Comparison of ENCODE assay signal across 13 mouse cellular contexts in genomic region chr2:166168868-166169267, GRCm38 (mm10). TPM values are rescaled to one million over a fixed set of nuclear protein-coding genes. Genes with fewer than 3 reads are reported as not detected.
DNase-seq lines count a peak whose midpoint lies in the region; ATAC-seq and TF ChIP-seq lines count a peak whose summit lies in the region.
"Had no signal": no experiment of that assay in that cellular context is flagged by ENCODE, and none has a peak within 500 bp of the region (broad histone marks: within the 10 kb centered on the region; RNA-seq: fewer than 3 reads in every experiment).

No protein-coding gene starts in this region.

- H3K9ac ChIP-seq in heart, embryonic 12.5 days, result peak overlapping the region; percentile 26; the same call in 1 of the 2 replicates
- no peak overlapping the region for H3K9ac ChIP-seq in hindbrain, postnatal 0 days (replicated peaks; ENCODE audit: low read length)
- H3K9ac ChIP-seq in neural tube, embryonic 11.5 days (ENCODE audit: low read length), result no peak overlapping the region
- H3K9ac ChIP-seq: liver, embryonic 15.5 days had no signal

- 45% methylated on average over 7 of the region's 7 CpGs for WGBS in heart, embryonic 12.5 days
- WGBS in embryonic facial prominence, embryonic 10.5 days, result 23% methylated on average over 7 of the region's 7 CpGs
- WGBS in hindbrain, postnatal 0 days, result 21% methylated on average over 7 of the region's 7 CpGs
- WGBS in neural tube, embryonic 11.5 days, result 15% methylated on average over 7 of the region's 7 CpGs

- H3K4me1 ChIP-seq in heart, embryonic 12.5 days (replicated peaks), result peaks cover 5% of the 10 kb centered on the region
- peaks cover 65% of the 10 kb centered on the region for H3K4me1 ChIP-seq in embryonic facial prominence, embryonic 10.5 days
- no peaks in the 10 kb centered on the region for H3K4me1 ChIP-seq in hindbrain, postnatal 0 days (ENCODE audit: insufficient read depth, low read length)
- peaks cover 10% of the 10 kb centered on the region for H3K4me1 ChIP-seq in neural tube, embryonic 11.5 days (ENCODE audit: control insufficient read depth, insufficient read depth, low read length)
- H3K4me1 ChIP-seq: liver, embryonic 15.5 days had no signal

- H3K36me3 ChIP-seq in heart, embryonic 12.5 days, result no peaks in the 10 kb centered on the region
- no peaks in the 10 kb centered on the region for H3K36me3 ChIP-seq in embryonic facial prominence, embryonic 10.5 days (replicated peaks)
- H3K36me3 ChIP-seq in hindbrain, postnatal 0 days (ENCODE audit: insufficient read depth, low read length), result no peaks in the 10 kb centered on the region
- no peaks in the 10 kb centered on the region for H3K36me3 ChIP-seq in neural tube, embryonic 11.5 days (ENCODE audit: control insufficient read depth, insufficient read depth, low read length)
- H3K36me3 ChIP-seq: liver, embryonic 15.5 days had no signal

- H3K4me3 ChIP-seq in heart, embryonic 12.5 days, result no peak overlapping the region
- H3K4me3 ChIP-seq in embryonic facial prominence, embryonic 10.5 days, result no peak overlapping the region
- no peak overlapping the region for H3K4me3 ChIP-seq in hindbrain, postnatal 0 days (ENCODE audit: low read length)
- no peak overlapping the region for H3K4me3 ChIP-seq in neural tube, embryonic 11.5 days (ENCODE audit: low read depth, low read length)
- H3K4me3 ChIP-seq: liver, embryonic 15.5 days had no signal

- TF ChIP-seq CTCF in hindbrain, postnatal 0 days (IDR thresholded peaks at IDR 0.05; ENCODE audit: low read depth), result no peak

- DNase-seq in heart, adult 18-20 months, result no peak
- peak; percentile 42 for DNase-seq in embryonic facial prominence, embryonic 10.5 days (ENCODE audit: low spot score)
- peak; percentile 57 for DNase-seq in hindbrain, postnatal 0 days (ENCODE audit: low spot score)
- DNase-seq in neural tube, embryonic 11.5 days (ENCODE audit: low spot score), result peak; percentile 77
- DNase-seq in B cell, adult 2 months, result no peak
- DNase-seq in thymus, postnatal 14 days, result no peak
- no peak for DNase-seq in cerebellum, adult 11 months
- DNase-seq: adrenal gland, postnatal 36 days; cerebellum, adult 9-11 months; kidney, adult 9 months; layer of hippocampus, postnatal 36 days had no signal

- H3K4me2 ChIP-seq in heart, embryonic 12.5 days, result no peak overlapping the region
- H3K4me2 ChIP-seq in hindbrain, postnatal 0 days (ENCODE audit: low read depth, low read length), result no peak overlapping the region
- no peak overlapping the region for H3K4me2 ChIP-seq in neural tube, embryonic 11.5 days (ENCODE audit: low read depth)
- H3K4me2 ChIP-seq: liver, embryonic 15.5 days had no signal

- no peaks in the 10 kb centered on the region for H3K9me3 ChIP-seq in heart, embryonic 12.5 days (replicated peaks)
- no peaks in the 10 kb centered on the region for H3K9me3 ChIP-seq in embryonic facial prominence, embryonic 10.5 days
- H3K9me3 ChIP-seq in hindbrain, postnatal 0 days (ENCODE audit: low read length), result no peaks in the 10 kb centered on the region
- H3K9me3 ChIP-seq in neural tube, embryonic 11.5 days (ENCODE audit: control insufficient read depth, low read length), result no peaks in the 10 kb centered on the region
- H3K9me3 ChIP-seq: liver, embryonic 15.5 days had no signal

- no peaks in the 10 kb centered on the region for H3K27me3 ChIP-seq in heart, embryonic 12.5 days (replicated peaks)
- peaks cover 57% of the 10 kb centered on the region for H3K27me3 ChIP-seq in embryonic facial prominence, embryonic 10.5 days (replicated peaks; ENCODE audit: low read depth, poor library complexity, severe bottlenecking)
- 0 out of 2 replicates have a peak, but pooled peaks cover 4% of the 10 kb centered on the region for H3K27me3 ChIP-seq in hindbrain, postnatal 0 days (ENCODE audit: insufficient read depth, low read length)
- peaks cover 2% of the 10 kb centered on the region; the same call in 1 of the 2 replicates for H3K27me3 ChIP-seq in neural tube, embryonic 11.5 days (ENCODE audit: control insufficient read depth, insufficient read depth, low read length)

- no peak overlapping the region for H3K27ac ChIP-seq in heart, embryonic 12.5 days (ENCODE audit: poor library complexity, severe bottlenecking)
- H3K27ac ChIP-seq in embryonic facial prominence, embryonic 10.5 days (replicated peaks), result peak overlapping the region; percentile 76
- no peak overlapping the region for H3K27ac ChIP-seq in hindbrain, postnatal 0 days
- H3K27ac ChIP-seq in neural tube, embryonic 11.5 days (ENCODE audit: low read depth, low read length), result no peak overlapping the region
- H3K27ac ChIP-seq: liver, embryonic 15.5 days had no signal

- no peak for ATAC-seq in heart, embryonic 12.5 days (ENCODE audit: insufficient number of reproducible peaks, low FRiP score)
- ATAC-seq in hindbrain, postnatal 0 days, result peak; percentile 27; the same call in 1 of the 2 replicates
- no peak for ATAC-seq in neural tube, embryonic 11.5 days (ENCODE audit: insufficient read depth, low FRiP score, low TSS enrichment)

RNA-seq across cellular contexts. Expression of gene Sulf2, which starts 13.4 kb away (rescaled TPM):
- 136 and 137 TPM in 2 replicates for polyA plus RNA-seq in heart, embryonic 12.5 days (2016; fragmentation: Nextera tagmentation; extraction: Ambion mirVana)
- total RNA-seq in heart, adult 18-20 months (2021), result 10 to 100 TPM; 39.7 to 40.6 TPM
- polyA plus RNA-seq in embryonic facial prominence, embryonic 10.5 days (2016; fragmentation: Nextera tagmentation; extraction: Ambion mirVana), result 115 and 131 TPM in 2 replicates
- 111 and 114 TPM in 2 replicates for total RNA-seq in hindbrain, postnatal 0 days (2014; rRNA removed)
- polyA plus RNA-seq in hindbrain, postnatal 0 days (2015; fragmentation: Nextera tagmentation; extraction: Ambion mirVana), result 71.4 and 81.6 TPM in 2 replicates
- polyA plus RNA-seq in neural tube, embryonic 11.5 days (2014; fragmentation: Nextera tagmentation; extraction: Ambion mirVana), result 156 and 161 TPM in 2 replicates

Comparison
In these comparisons a context has a peak if more than half of its experiments do, and no peak if none do; other contexts are left out.
1. DNase-seq: peak in embryonic facial prominence, embryonic 10.5 days (single experiment), hindbrain, postnatal 0 days (single experiment) and neural tube, embryonic 11.5 days (single experiment); none in heart, adult 18-20 months (0 of 2), B cell, adult 2 months (0 of 2), thymus, postnatal 14 days (single experiment) and cerebellum, adult 11 months (single experiment).